Mouse (Mus musculus) hindbrain, embryonic 10.5 days (tissue): ENCODE results near the gene Thada. TPM values are rescaled to one million over a fixed set of nuclear protein-coding genes. Genes with fewer than 3 reads are reported as not detected.
A peak's percentile ranks its signal among the peaks of the same experiment; 100 is the strongest.

Experiments used
- DNase-seq: peaks from one replicate; pipeline ENCODE4 v3.0.0-alpha.2; 2017; ENCODE audit warnings: low spot score
- H3K27ac ChIP-seq: fragments of 300-500 bp; sonication (generic); 2 replicates; pipeline ENCODE4 v1.5.1; 2016; ENCODE audit warnings: mild to moderate bottlenecking, moderate library complexity
- H3K27me3 ChIP-seq: fragments of 300-500 bp; sonication (generic); 2 replicates; pipeline ENCODE4 v1.6.1; 2016; ENCODE audit warnings: mild to moderate bottlenecking; ENCODE audit not compliant: poor library complexity, insufficient read depth, severe bottlenecking
- H3K36me3 ChIP-seq: fragments of 300-500 bp; sonication (generic); 2 replicates; pipeline ENCODE4 v1.6.1; 2016; ENCODE audit warnings: mild to moderate bottlenecking, moderate library complexity
- H3K4me1 ChIP-seq: fragments of 300-500 bp; sonication (generic); replicated peaks from 2 replicates; pipeline ENCODE4 v1.6.1; 2016; ENCODE audit warnings: mild to moderate bottlenecking
- H3K4me3 ChIP-seq: fragments of 300-500 bp; sonication (generic); 2 replicates; pipeline ENCODE4 v1.5.1; 2016; ENCODE audit warnings: mild to moderate bottlenecking, moderate library complexity
- H3K9me3 ChIP-seq: fragments of 300-500 bp; sonication (generic); 2 replicates; pipeline ENCODE4 v1.6.1; 2016; ENCODE audit warnings: mild to moderate bottlenecking, moderate library complexity
- WGBS: fragments of 180-500 bp; shearing (Covaris S2); methylation state at CpG from one replicate; pipeline ENCODE4 v1.1.7; 2016; 5-methylcytosine and 5-hydroxymethylcytosine counted together
- polyA plus RNA-seq: library from polyadenylated mRNA; unstranded; fragments of >200 nt; fragmentation: Nextera tagmentation; extraction: Ambion mirVana; gene quantifications from 2 replicates; pipeline ENCODE4 v1.2.1, GENCODE M21; 2016

The Thada gene
- polyA plus RNA-seq, 1 experiment from 2014 or later, result 10.6 TPM

GRCm38 (mm10) chr17:84166135-84166860, 299.7 kb downstream of the Thada start:
- Histone ChIP-seq H3K27ac (no peak overlapping the region), H3K36me3 (no peaks in the 10 kb centered on the region), H3K4me1 (peaks cover 17% of the 10 kb centered on the region), H3K27me3 (no peaks in the 10 kb centered on the region), H3K4me3 (no peak overlapping the region), H3K9me3 (no peaks in the 10 kb centered on the region)
- 89% methylated on average over 9 of the region's 9 CpGs for WGBS
- no peak for DNase-seq

- Histone ChIP-seq H3K4me1 (peaks cover 23% of the 10 kb centered on the region), H3K36me3 (no peaks in the 10 kb centered on the region), H3K4me3 (no peak overlapping the region), H3K9me3 (no peaks in the 10 kb centered on the region), H3K27me3 (no peaks in the 10 kb centered on the region), H3K27ac (no peak overlapping the region)
- no peak for DNase-seq
- 92% methylated on average over 3 of the region's 3 CpGs for WGBS
These were observed 300.3 kb downstream of the Thada start for GRCm38 (mm10) chr17:84165735-84166134.

GRCm38 (mm10) chr17:84164146-84164545, 301.9 kb downstream of the Thada start:
- H3K27ac ChIP-seq, result 0 out of 2 replicates have a peak overlapping the region, but pooled peaks have one; percentile 23

GRCm38 (mm10) chr17:84163066-84163785, 302.8 kb downstream of the Thada start:
- no peak for DNase-seq
- Histone ChIP-seq H3K36me3 (no peaks in the 10 kb centered on the region), H3K4me3 (no peak overlapping the region), H3K27me3 (peaks cover 7% of the 10 kb centered on the region), H3K27ac (peak overlapping the region; percentile 26; the same call in 1 of the 2 replicates), H3K9me3 (no peaks in the 10 kb centered on the region), H3K4me1 (peaks cover 33% of the 10 kb centered on the region)
- 87% methylated on average over 12 of the region's 12 CpGs for WGBS

More at GRCm38 (mm10) chr17:84164146-84164545, 301.9 kb downstream of the Thada start:
- peaks cover 25% of the 10 kb centered on the region for H3K4me1 ChIP-seq
- H3K27me3 ChIP-seq, result peaks cover 3% of the 10 kb centered on the region
- 85% methylated on average over 8 of the region's 8 CpGs for WGBS
- H3K9me3 ChIP-seq, result no peaks in the 10 kb centered on the region
- DNase-seq, result no peak
- H3K4me3 ChIP-seq, result no peak overlapping the region
- no peaks in the 10 kb centered on the region for H3K36me3 ChIP-seq

- Histone ChIP-seq H3K27me3 (peaks cover 16% of the 10 kb centered on the region), H3K9me3 (no peaks in the 10 kb centered on the region), H3K4me1 (peaks cover 38% of the 10 kb centered on the region), H3K36me3 (no peaks in the 10 kb centered on the region), H3K4me3 (no peak overlapping the region), H3K27ac (peak overlapping the region; percentile 71; the same call in 1 of the 2 replicates)
- DNase-seq, result no peak
- WGBS, result 88% methylated on average over 8 of the region's 8 CpGs
These were observed 303.7 kb downstream of the Thada start for GRCm38 (mm10) chr17:84162211-84162760.

GRCm38 (mm10) chr17:84161231-84161854, 304.7 kb downstream of the Thada start:
- 53% methylated on average over 6 of the region's 6 CpGs for WGBS
- Histone ChIP-seq H3K4me3 (no peak overlapping the region), H3K4me1 (peaks cover 43% of the 10 kb centered on the region), H3K9me3 (no peaks in the 10 kb centered on the region), H3K36me3 (no peaks in the 10 kb centered on the region), H3K27me3 (peaks cover 26% of the 10 kb centered on the region), H3K27ac (peak overlapping the region; percentile 71)
- no peak for DNase-seq

GRCm38 (mm10) chr17:84158891-84159290, 307.1 kb downstream of the Thada start:
- no peaks in the 10 kb centered on the region for H3K36me3 ChIP-seq
- H3K27me3 ChIP-seq, result peaks cover 30% of the 10 kb centered on the region
- DNase-seq, result no peak
- H3K4me1 ChIP-seq, result peaks cover 49% of the 10 kb centered on the region
- 62% methylated on average over 15 of the region's 15 CpGs for WGBS
- no peaks in the 10 kb centered on the region for H3K9me3 ChIP-seq
- H3K4me3 ChIP-seq, result no peak overlapping the region
- H3K27ac ChIP-seq, result no peak overlapping the region

GRCm38 (mm10) chr17:84158461-84158795, 307.6 kb downstream of the Thada start:
- Histone ChIP-seq H3K9me3 (no peaks in the 10 kb centered on the region), H3K27me3 (peaks cover 35% of the 10 kb centered on the region), H3K4me1 (peaks cover 49% of the 10 kb centered on the region), H3K27ac (no peak overlapping the region), H3K36me3 (no peaks in the 10 kb centered on the region), H3K4me3 (no peak overlapping the region)
- no peak for DNase-seq
- WGBS, result 85% methylated on average over 12 of the region's 12 CpGs

GRCm38 (mm10) chr17:84157743-84158460, 308.1 kb downstream of the Thada start:
- H3K27ac ChIP-seq, result 0 out of 2 replicates have a peak overlapping the region, but pooled peaks have one; percentile 41
- no peaks in the 10 kb centered on the region for H3K36me3 ChIP-seq
- H3K4me3 ChIP-seq, result no peak overlapping the region
- WGBS, result 64% methylated on average over 6 of the region's 6 CpGs
- H3K27me3 ChIP-seq, result peaks cover 40% of the 10 kb centered on the region
- H3K9me3 ChIP-seq, result no peaks in the 10 kb centered on the region
- H3K4me1 ChIP-seq, result peaks cover 49% of the 10 kb centered on the region
- no peak for DNase-seq

- DNase-seq, result no peak
- Histone ChIP-seq H3K4me1 (peaks cover 56% of the 10 kb centered on the region), H3K27me3 (peaks cover 48% of the 10 kb centered on the region), H3K36me3 (no peaks in the 10 kb centered on the region), H3K27ac (0 out of 2 replicates have a peak overlapping the region, but pooled peaks have one; percentile 41), H3K9me3 (no peaks in the 10 kb centered on the region), H3K4me3 (no peak overlapping the region)
- WGBS, result 45% methylated on average over 19 of the region's 19 CpGs
These were observed 309.0 kb downstream of the Thada start for GRCm38 (mm10) chr17:84156748-84157742.

GRCm38 (mm10) chr17:84156227-84156573, 309.8 kb downstream of the Thada start:
- DNase-seq, result no peak
- Histone ChIP-seq H3K4me3 (no peak overlapping the region), H3K4me1 (peaks cover 50% of the 10 kb centered on the region), H3K27ac (no peak overlapping the region), H3K36me3 (no peaks in the 10 kb centered on the region), H3K27me3 (peaks cover 55% of the 10 kb centered on the region), H3K9me3 (no peaks in the 10 kb centered on the region)
- WGBS, result 56% methylated on average over 13 of the region's 13 CpGs
